Mouse (Mus musculus) cerebellum, adult 2 months (tissue): Measurements from ENCODE around the gene Mrps21.

Experiments
- CTCF ChIP-seq: fragments of 200-500 bp; IDR thresholded peaks from 2 replicates; pipeline ENCODE4 v1.5.1; 2011; ENCODE audit warnings: low read depth, mild to moderate bottlenecking, control low read depth, low read length, moderate library complexity, borderline replicate concordance; ENCODE audit not compliant: insufficient read depth
- POLR2A ChIP-seq: fragments of 200-500 bp; IDR thresholded peaks from 2 replicates; pipeline ENCODE4 v1.6.1; 2011; ENCODE audit warnings: low read length, control low read depth, borderline replicate concordance; ENCODE audit not compliant: insufficient read depth

GRCm38 (mm10) chr3:95865050-95865449, 6.3 kb downstream of the Mrps21 start:
- TF ChIP-seq CTCF (no peak), POLR2A (no peak)
